Mouse (Mus musculus) MEL (cell line): ENCODE measurements around the gene Nhlrc4. TPM values are rescaled to one million over a fixed set of nuclear protein-coding genes. Genes with fewer than 3 reads are reported as not detected.

Experiments used
- DNase-seq: peaks from one replicate; pipeline ENCODE4 v3.0.0; 2011; ENCODE audit warnings: low read depth, low spot score
- H3K27ac ChIP-seq: 2 replicates; pipeline ENCODE4 v1.5.1; 2012; ENCODE audit warnings: low read depth, mild to moderate bottlenecking, control low read depth, low read length, moderate library complexity; ENCODE audit not compliant: control insufficient read depth
- H3K27me3 ChIP-seq, 2 experiments: fragments of 150-350 bp in 1 of 2; sonication (generic) in 1 of 2; 2 replicates each; pipeline ENCODE4 v1.6.1; 2012; ENCODE audit warnings: low read length in 2 of 2, mild to moderate bottlenecking in 2 of 2, improper control_type of control experiment in 1 of 2, moderate library complexity in 1 of 2; ENCODE audit not compliant: insufficient read depth in 2 of 2, control insufficient read depth in 1 of 2
- H3K36me3 ChIP-seq, 2 experiments: 2 replicates each; pipeline ENCODE4 v1.6.1; 2012 to 2014; ENCODE audit warnings: low read length in 2 of 2, improper control_type of control experiment in 1 of 2, inconsistent platforms in 1 of 2, mild to moderate bottlenecking in 1 of 2; ENCODE audit not compliant: insufficient read depth in 2 of 2, control insufficient read depth in 1 of 2
- H3K4me1 ChIP-seq, 2 experiments: fragments of 150-350 bp in 1 of 2; sonication (generic) in 1 of 2; 2 replicates each; pipeline ENCODE4 v1.6.1; 2012; ENCODE audit warnings: low read length in 2 of 2, improper control_type of control experiment in 1 of 2, mild to moderate bottlenecking in 1 of 2; ENCODE audit not compliant: insufficient read depth in 2 of 2, control insufficient read depth in 1 of 2
- H3K4me3 ChIP-seq, 2 experiments: fragments of 150-350 bp in 1 of 2; sonication (generic) in 1 of 2; 2 replicates each; pipeline ENCODE4 v1.5.1; 2012; ENCODE audit warnings: low read depth in 2 of 2, low read length in 2 of 2, mild to moderate bottlenecking in 2 of 2, moderate library complexity in 2 of 2, control low read depth in 1 of 2, improper control_type of control experiment in 1 of 2; ENCODE audit not compliant: control insufficient read depth in 1 of 2, insufficient read depth in 1 of 2
- H3K79me2 ChIP-seq: 2 replicates; pipeline ENCODE4 v1.6.1; 2012; ENCODE audit warnings: mild to moderate bottlenecking, low read length, moderate library complexity; ENCODE audit not compliant: control insufficient read depth, poor library complexity, insufficient read depth
- H3K9ac ChIP-seq: 2 replicates; pipeline ENCODE4 v1.6.1; 2012; ENCODE audit warnings: low read depth, mild to moderate bottlenecking, control low read depth, low read length, moderate library complexity; ENCODE audit not compliant: control insufficient read depth, poor library complexity, severe bottlenecking
- H3K9me3 ChIP-seq: fragments of 150-350 bp; sonication (generic); replicated peaks from 2 replicates; pipeline ENCODE4 v1.6.1; 2012; ENCODE audit warnings: mild to moderate bottlenecking, low read length, improper control_type of control experiment, moderate library complexity; ENCODE audit not compliant: insufficient read depth
- BHLHE40 ChIP-seq: IDR thresholded peaks from 2 replicates; pipeline ENCODE4 v1.6.1; 2012; ENCODE audit warnings: low read depth, mild to moderate bottlenecking, inconsistent platforms, low read length, improper control_type of control experiment, borderline replicate concordance
- CHD1 ChIP-seq: IDR thresholded peaks from 2 replicates; pipeline ENCODE4 v1.6.1; 2012; ENCODE audit warnings: low read depth, mild to moderate bottlenecking, inconsistent platforms, low read length, improper control_type of control experiment
- E2F4 ChIP-seq: IDR thresholded peaks from 2 replicates; pipeline ENCODE4 v1.6.1; 2011; ENCODE audit warnings: low read depth, low read length, improper control_type of control experiment, borderline replicate concordance
- ELF1 ChIP-seq: IDR thresholded peaks from 2 replicates; pipeline ENCODE4 v1.6.1; 2014; ENCODE audit warnings: low read depth, mild to moderate bottlenecking, inconsistent platforms, low read length, improper control_type of control experiment, moderate library complexity
- EP300 ChIP-seq, 2 experiments: IDR thresholded peaks; 2 replicates each; pipeline ENCODE4 v1.6.1; 2011; ENCODE audit warnings: improper control_type of control experiment in 2 of 2, low read length in 2 of 2, low read depth in 1 of 2, mild to moderate bottlenecking in 1 of 2
- ETS1 ChIP-seq: IDR thresholded peaks from 2 replicates; pipeline ENCODE4 v1.6.1; 2012; ENCODE audit warnings: low read depth, mild to moderate bottlenecking, inconsistent platforms, low read length, improper control_type of control experiment, moderate library complexity
- GABPA ChIP-seq: IDR thresholded peaks from 2 replicates; pipeline ENCODE4 v1.6.1; 2012; ENCODE audit warnings: low read depth, mild to moderate bottlenecking, inconsistent platforms, low read length, improper control_type of control experiment, moderate library complexity
- GATA1 ChIP-seq: IDR thresholded peaks from 2 replicates; pipeline ENCODE4 v1.6.1; 2011; ENCODE audit warnings: low read depth, low read length, improper control_type of control experiment
- HCFC1 ChIP-seq: IDR thresholded peaks from 2 replicates; pipeline ENCODE4 v1.6.1; 2012; ENCODE audit warnings: low read depth, mild to moderate bottlenecking, inconsistent platforms, low read length, improper control_type of control experiment, moderate library complexity
- KAT2A ChIP-seq: conservative IDR thresholded peaks from 2 replicates; pipeline ENCODE4 v1.6.1; 2012; ENCODE audit warnings: low read depth, low read length, improper control_type of control experiment, inconsistent platforms
- MAFK ChIP-seq: IDR thresholded peaks from 2 replicates; pipeline ENCODE4 v1.6.1; 2011; ENCODE audit warnings: low read depth, mild to moderate bottlenecking, low read length, improper control_type of control experiment, borderline replicate concordance
- MAX ChIP-seq: IDR thresholded peaks from 2 replicates; pipeline ENCODE4 v1.6.1; 2011; ENCODE audit warnings: low read length, improper control_type of control experiment
- MAZ ChIP-seq: IDR thresholded peaks from 2 replicates; pipeline ENCODE4 v1.6.1; 2012; ENCODE audit warnings: low read depth, mild to moderate bottlenecking, inconsistent platforms, low read length, improper control_type of control experiment
- MEF2A ChIP-seq: IDR thresholded peaks from 2 replicates; pipeline ENCODE4 v1.6.1; 2014; ENCODE audit warnings: low read depth, mild to moderate bottlenecking, inconsistent platforms, low read length, improper control_type of control experiment; ENCODE audit not compliant: poor library complexity, insufficient replicate concordance, severe bottlenecking; ENCODE audit errors: extremely low read depth
- MXI1 ChIP-seq: IDR thresholded peaks from 2 replicates; pipeline ENCODE4 v1.6.1; 2011; ENCODE audit warnings: mild to moderate bottlenecking, low read depth, low read length, improper control_type of control experiment
- MYB ChIP-seq: IDR thresholded peaks from 2 replicates; pipeline ENCODE4 v1.6.1; 2011; ENCODE audit warnings: mild to moderate bottlenecking, low read depth, low read length, improper control_type of control experiment
- MYC ChIP-seq: IDR thresholded peaks from 2 replicates; pipeline ENCODE4 v1.6.1; 2011; ENCODE audit warnings: low read depth, mild to moderate bottlenecking, low read length, improper control_type of control experiment, moderate library complexity
- NRF1 ChIP-seq: IDR thresholded peaks from 2 replicates; pipeline ENCODE4 v1.6.1; 2014; ENCODE audit warnings: low read depth, mild to moderate bottlenecking, inconsistent platforms, low read length, improper control_type of control experiment, moderate library complexity; ENCODE audit not compliant: poor library complexity, insufficient read depth, severe bottlenecking
- POLR2A ChIP-seq, 2 experiments: IDR thresholded peaks; 2 replicates each; pipeline ENCODE4 v1.6.1; 2011 to 2012; ENCODE audit warnings: low read length in 2 of 2, mild to moderate bottlenecking in 2 of 2, control low read depth in 1 of 2, improper control_type of control experiment in 1 of 2, low read depth in 1 of 2, moderate library complexity in 1 of 2; ENCODE audit not compliant: control insufficient read depth in 1 of 2, insufficient read depth in 1 of 2, poor library complexity in 1 of 2
- POLR2AphosphoS2 ChIP-seq: IDR thresholded peaks from 2 replicates; pipeline ENCODE4 v1.6.1; 2011; ENCODE audit warnings: low read length, improper control_type of control experiment
- POLR2AphosphoS5 ChIP-seq: IDR thresholded peaks from 2 replicates; pipeline ENCODE4 v1.6.1; 2012; ENCODE audit warnings: low read depth, borderline replicate concordance, mild to moderate bottlenecking, inconsistent platforms, low read length, moderate library complexity, mixed read lengths
- RAD21 ChIP-seq: IDR thresholded peaks from 2 replicates; pipeline ENCODE4 v1.6.1; 2011; ENCODE audit warnings: mild to moderate bottlenecking, low read depth, low read length, improper control_type of control experiment
- RCOR1 ChIP-seq: IDR thresholded peaks from 2 replicates; pipeline ENCODE4 v1.6.1; 2012; ENCODE audit warnings: low read depth, mild to moderate bottlenecking, inconsistent platforms, low read length, improper control_type of control experiment
- SIN3A ChIP-seq: IDR thresholded peaks from 2 replicates; pipeline ENCODE4 v1.6.1; 2012; ENCODE audit warnings: low read length, improper control_type of control experiment, inconsistent platforms
- SMC3 ChIP-seq: IDR thresholded peaks from 2 replicates; pipeline ENCODE4 v1.6.1; 2011; ENCODE audit warnings: low read depth, low read length, improper control_type of control experiment
- TAL1 ChIP-seq: IDR thresholded peaks from 2 replicates; pipeline ENCODE4 v1.6.1; 2012; ENCODE audit warnings: mild to moderate bottlenecking, inconsistent platforms, low read length, moderate library complexity, mixed read lengths
- TBP ChIP-seq: IDR thresholded peaks from 2 replicates; pipeline ENCODE4 v1.8.0; 2011; ENCODE audit warnings: low read depth, low read length, improper control_type of control experiment
- TCF12 ChIP-seq: IDR thresholded peaks from 2 replicates; pipeline ENCODE4 v1.6.1; 2014; ENCODE audit warnings: low read depth, mild to moderate bottlenecking, inconsistent platforms, low read length, improper control_type of control experiment, moderate library complexity
- USF1 ChIP-seq: IDR thresholded peaks from 2 replicates; pipeline ENCODE4 v1.6.1; 2014; ENCODE audit warnings: low read depth, mild to moderate bottlenecking, inconsistent platforms, low read length, improper control_type of control experiment, moderate library complexity
- USF2 ChIP-seq, 2 experiments: IDR thresholded peaks; 2 replicates each; pipeline ENCODE4 v1.6.1; 2011 to 2012; ENCODE audit warnings: improper control_type of control experiment in 2 of 2, low read length in 2 of 2, borderline replicate concordance in 1 of 2, inconsistent platforms in 1 of 2, low read depth in 1 of 2, mild to moderate bottlenecking in 1 of 2; ENCODE audit not compliant: insufficient read depth in 1 of 2
- ZC3H11A ChIP-seq: IDR thresholded peaks from 2 replicates; pipeline ENCODE4 v1.6.1; 2012; ENCODE audit warnings: low read depth, mild to moderate bottlenecking, inconsistent platforms, low read length, improper control_type of control experiment
- ZKSCAN1 ChIP-seq: IDR thresholded peaks from 2 replicates; pipeline ENCODE4 v1.6.1; 2012; ENCODE audit warnings: low read depth, mild to moderate bottlenecking, inconsistent platforms, low read length, improper control_type of control experiment, moderate library complexity
- ZMIZ1 ChIP-seq: IDR thresholded peaks from 2 replicates; pipeline ENCODE4 v1.6.1; 2012; ENCODE audit warnings: low read depth, mild to moderate bottlenecking, inconsistent platforms, low read length, improper control_type of control experiment, moderate library complexity
- ZNF384 ChIP-seq: IDR thresholded peaks from 2 replicates; pipeline ENCODE4 v1.6.1; 2012; ENCODE audit warnings: low read depth, mild to moderate bottlenecking, inconsistent platforms, low read length, improper control_type of control experiment
- polyA plus RNA-seq, 2 experiments: library from polyadenylated mRNA; stranded (reverse) in 1 of 2; unstranded in 1 of 2; fragments of >175 nt in 1 of 2; fragments of >200 nt in 1 of 2; gene quantifications; 2 replicates each; pipeline versions ENCODE4 v1.2.1 to v1.2.4; 2012; ENCODE audit warnings: low replicate concordance in 2 of 2, low read depth in 1 of 2; ENCODE audit not compliant: insufficient read length in 2 of 2, insufficient read depth in 1 of 2, missing spikeins in 1 of 2
- total RNA-seq: library from RNA; depleted of rRNA; stranded (reverse); fragments of 300-350 nt; gene quantifications from 2 replicates; pipeline ENCODE4 v1.2.3, GENCODE M21; 2012

Gene Nhlrc4
- total and polyA plus RNA-seq, 3 experiments: 0.19 to 0.23 TPM; not detected in 1

DNA sequence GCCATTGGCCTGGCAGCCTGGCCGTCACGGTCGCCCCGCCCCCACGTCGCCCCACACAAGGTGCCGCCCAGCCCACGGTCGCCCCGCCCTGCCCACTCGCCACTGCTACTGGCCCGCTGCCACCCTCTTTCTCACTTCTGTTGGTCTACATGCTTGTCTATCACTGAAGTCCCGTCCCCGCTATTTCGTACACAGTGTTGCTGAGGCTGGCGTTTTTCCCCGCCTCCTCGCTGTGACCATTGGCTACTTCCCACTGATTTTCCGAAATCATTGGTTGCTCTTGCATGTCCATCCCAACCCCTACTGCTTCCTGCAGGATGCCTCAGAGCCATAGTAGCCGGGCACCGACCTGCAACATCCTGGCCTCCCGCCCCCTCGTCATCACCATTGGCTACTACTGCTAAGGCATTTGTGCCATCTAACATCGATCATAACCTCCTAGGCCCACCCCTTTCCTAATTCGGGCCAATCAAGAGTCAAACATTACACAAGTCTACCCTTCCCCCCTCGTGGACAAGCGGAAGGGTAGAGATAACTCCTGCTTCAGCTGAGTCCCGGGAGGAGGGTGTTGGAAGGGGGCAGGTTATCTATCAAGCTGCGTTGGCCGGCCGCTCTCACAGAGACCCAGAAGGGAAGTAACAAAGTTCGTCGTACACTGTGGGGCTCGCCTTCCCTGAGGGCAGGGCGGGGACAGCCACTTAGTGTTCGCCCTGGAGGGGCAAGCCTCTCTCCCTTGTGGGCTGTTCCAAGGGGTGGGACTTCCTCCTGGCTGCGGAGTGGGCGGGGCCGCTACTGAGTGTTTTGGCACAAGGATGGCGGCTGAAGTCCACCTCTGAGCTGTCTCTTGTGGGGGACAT, 24.7 kb downstream of the Nhlrc4 start:
- peak overlapping the region; percentile 81 for H3K9ac ChIP-seq
- H3K27ac ChIP-seq: peak overlapping the region; percentile 93
- H3K27me3 ChIP-seq: no peaks in the 10 kb centered on the region
- peak; percentile 100 for DNase-seq
- peaks cover 2 to 23% of the 10 kb centered on the region in 2 experiments; a peak in 3 of 4 replicates for H3K4me1 ChIP-seq
- peaks cover 25% of the 10 kb centered on the region for H3K79me2 ChIP-seq
- no peaks in the 10 kb centered on the region for H3K9me3 ChIP-seq
- H3K4me3 ChIP-seq: peak overlapping the region; percentile 76 to 86
- peaks cover 0 to 17% of the 10 kb centered on the region in 2 experiments; a peak in 2 of 4 replicates for H3K36me3 ChIP-seq
- no peak for TF ChIP-seq POLR2AphosphoS5
- no peak for TF ChIP-seq ZNF384
- TF ChIP-seq TCF12: 0 out of 2 replicates have a peak, but pooled peaks have one; percentile 12
- peak; percentile 95 for TF ChIP-seq SIN3A
- peak; percentile 76 for TF ChIP-seq MAX
- no peak for TF ChIP-seq ZC3H11A
- TF ChIP-seq NRF1: peak; percentile 41; the same call in 1 of the 2 replicates
- peak; percentile 56; the same call in 1 of the 2 replicates for TF ChIP-seq KAT2A
- no peak for TF ChIP-seq MAFK
- peak; percentile 4; the same call in 1 of the 2 replicates for TF ChIP-seq USF1
- TF ChIP-seq SMC3: no peak
- TF ChIP-seq EP300 (IDR thresholded peaks at IDR 0.05; ENCODE audit: low read depth in 1 of 2, low read length in 2 of 2): peak; percentile 8 to 63; a peak in 2 of 4 replicates
- peak; percentile 89; the same call in 1 of the 2 replicates for TF ChIP-seq CHD1
- TF ChIP-seq ETS1: peak; percentile 94
- peak; percentile 59; the same call in 1 of the 2 replicates for TF ChIP-seq POLR2AphosphoS2
- TF ChIP-seq RCOR1: 0 out of 2 replicates have a peak, but pooled peaks have one; percentile 19
- peak; percentile 61 to 76; a peak in 3 of 4 replicates for TF ChIP-seq POLR2A (IDR thresholded peaks at IDR 0.05; ENCODE audit: control insufficient read depth in 1 of 2, insufficient read depth in 1 of 2, low read depth in 1 of 2, low read length in 2 of 2, poor library complexity in 1 of 2)
- no peak for TF ChIP-seq MEF2A
- TF ChIP-seq ZMIZ1: peak; percentile 78
- TF ChIP-seq HCFC1: peak; percentile 79
- TF ChIP-seq RAD21: no peak
- peak; percentile 70 for TF ChIP-seq MAZ
- TF ChIP-seq MYC: peak; percentile 13; the same call in 1 of the 2 replicates
- TF ChIP-seq ZKSCAN1: no peak
- TF ChIP-seq TBP: 0 out of 2 replicates have a peak, but pooled peaks have one; percentile 31
- TF ChIP-seq USF2 (IDR thresholded peaks at IDR 0.05; ENCODE audit: borderline replicate concordance in 1 of 2, insufficient read depth in 1 of 2, low read depth in 1 of 2, low read length in 2 of 2): no peak
- TF ChIP-seq GATA1: peak; percentile 71
- no peak for TF ChIP-seq MYB
- peak; percentile 17; the same call in 1 of the 2 replicates for TF ChIP-seq TAL1
- TF ChIP-seq MXI1: peak; percentile 73; the same call in 1 of the 2 replicates
- TF ChIP-seq BHLHE40: peak; percentile 53; the same call in 1 of the 2 replicates
- no peak for TF ChIP-seq E2F4
- TF ChIP-seq GABPA: no peak
- peak; percentile 78 for TF ChIP-seq ELF1
